Mouse (Mus musculus): Measurements from ENCODE around the gene Rprml. TPM values are rescaled to one million over a fixed set of nuclear protein-coding genes. Genes with fewer than 3 reads are reported as not detected.
"Not testable (repeated sequence)": the region's sequence is repeated elsewhere in the genome, so short reads cannot be mapped to it uniquely, and the experiment has no call there.

The Rprml gene
- polyA plus RNA-seq, 1 experiment from 2014 or later = not detected

DNA sequence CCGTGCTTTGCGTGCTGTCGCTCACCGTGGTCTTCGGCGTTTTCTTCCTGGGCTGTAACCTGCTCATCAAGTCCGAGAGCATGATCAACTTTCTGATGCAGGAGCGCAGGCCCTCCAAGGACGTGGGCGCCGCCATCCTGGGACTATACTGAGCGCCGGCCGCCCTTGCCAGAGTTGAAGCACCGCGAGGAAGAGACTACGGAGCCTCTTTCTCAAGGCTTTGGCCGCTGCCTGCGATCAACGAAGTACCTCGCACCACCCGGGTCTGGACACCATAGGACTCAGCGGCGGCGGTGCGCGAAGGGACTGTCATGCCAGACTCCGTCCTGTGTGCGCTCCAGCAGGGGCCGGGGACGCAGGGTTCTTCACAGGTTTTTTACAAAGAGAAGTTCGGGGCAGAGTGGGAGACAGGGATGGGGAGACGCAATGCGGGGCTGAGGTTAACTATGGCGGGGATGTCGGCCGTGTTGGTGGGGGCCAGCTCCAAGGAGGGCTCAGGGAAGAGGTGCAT lies 668 bp downstream of the Rprml start:
- 7% methylated on average over 31 of the region's 37 CpGs for WGBS (ENCODE audit: missing documents)
- Histone ChIP-seq H3K4me3 (ENCODE audit: inconsistent target) (no peak overlapping the region), H3K79me2 (ENCODE audit: inconsistent target) (no peaks in the 10 kb centered on the region), H3K36me3 (ENCODE audit: inconsistent target) (no peaks in the 10 kb centered on the region), H3K27ac (no peak overlapping the region)

DNA sequence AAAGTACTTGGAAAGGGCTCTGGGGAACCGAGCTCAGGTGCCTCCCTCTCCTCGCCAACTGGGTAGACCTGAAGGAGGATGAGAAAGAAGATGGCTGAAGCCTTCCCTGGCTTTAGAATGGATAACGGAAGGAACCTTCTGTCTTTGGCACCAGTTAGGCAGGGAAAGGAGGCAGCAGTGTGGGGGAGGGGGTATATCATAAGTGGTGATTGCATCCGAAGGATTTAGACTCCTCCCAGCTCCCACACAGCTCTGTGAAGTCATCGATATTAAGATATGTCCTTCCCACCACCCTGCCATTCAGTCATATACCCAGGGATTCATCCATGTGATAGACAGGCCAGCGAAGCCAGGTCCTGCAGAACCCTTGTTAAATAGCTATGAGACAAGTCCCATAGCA lies 2.1 kb downstream of the Rprml start:
- 84% methylated on average over 6 of the region's 6 CpGs for WGBS (ENCODE audit: missing documents)
- no peaks in the 10 kb centered on the region for H3K79me2 ChIP-seq (ENCODE audit: inconsistent target)
- no peak overlapping the region for H3K27ac ChIP-seq
- H3K36me3 ChIP-seq (ENCODE audit: inconsistent target) = no peaks in the 10 kb centered on the region
- no peak overlapping the region for H3K4me3 ChIP-seq (ENCODE audit: inconsistent target)

DNA sequence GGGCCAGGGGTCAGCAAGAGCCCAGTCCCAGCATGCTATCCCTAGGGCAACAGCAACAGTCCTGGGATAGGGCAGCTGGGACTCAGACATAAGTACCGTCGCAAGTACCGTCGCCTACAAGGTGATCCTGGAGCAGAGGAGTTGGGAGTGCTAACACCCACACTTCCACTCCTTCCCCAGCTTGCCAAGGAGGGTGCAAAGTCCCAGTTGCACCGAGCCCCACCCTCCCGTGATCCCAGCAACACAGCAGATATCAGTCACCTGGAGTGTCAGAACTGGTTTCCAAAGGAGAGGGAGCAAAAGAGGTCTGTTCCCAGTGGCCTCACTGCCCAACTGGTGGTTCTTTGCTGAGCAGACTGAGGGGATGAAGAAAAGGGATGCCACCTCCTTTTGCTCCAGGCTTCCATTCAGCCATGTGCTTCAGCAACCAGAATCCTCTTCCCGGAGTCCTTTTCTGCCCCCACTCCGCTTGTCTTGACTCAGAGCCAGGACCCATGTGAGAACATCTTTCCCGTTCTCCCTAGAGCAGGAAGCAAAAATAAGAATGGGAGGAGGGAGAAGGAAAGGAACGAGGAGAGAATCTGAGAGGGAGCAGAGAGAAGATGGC lies 4.1 kb downstream of the Rprml start:
- 67% methylated on average over 10 of the region's 10 CpGs for WGBS (ENCODE audit: missing documents)
- no peak overlapping the region for H3K27ac ChIP-seq
- no peaks in the 10 kb centered on the region for H3K36me3 ChIP-seq (ENCODE audit: inconsistent target)
- no peaks in the 10 kb centered on the region for H3K79me2 ChIP-seq (ENCODE audit: inconsistent target)
- H3K4me3 ChIP-seq (ENCODE audit: inconsistent target) = no peak overlapping the region

DNA sequence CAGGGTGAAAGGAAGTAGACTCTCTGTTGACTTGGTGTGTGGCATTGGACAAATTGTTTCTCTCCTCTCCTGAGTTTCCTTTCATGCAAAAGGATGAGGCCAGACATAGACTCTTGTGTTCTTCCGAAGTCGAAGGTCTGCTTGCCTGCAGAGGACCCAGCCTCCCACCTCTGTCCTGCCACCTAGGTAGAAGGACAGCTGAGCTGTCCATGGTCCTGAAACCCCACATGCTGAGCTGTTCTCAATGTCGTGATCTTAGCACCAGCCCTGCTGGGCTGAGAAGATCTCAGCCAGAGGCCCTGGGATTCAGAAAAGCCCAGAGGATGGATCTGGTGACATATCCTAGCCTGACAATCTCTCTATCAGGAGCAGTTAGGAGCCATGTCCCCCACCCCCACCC lies 7.2 kb downstream of the Rprml start:
- no peaks in the 10 kb centered on the region for H3K79me2 ChIP-seq (ENCODE audit: inconsistent target)
- no peaks in the 10 kb centered on the region for H3K36me3 ChIP-seq (ENCODE audit: inconsistent target)
- 13% methylated on average over 3 of the region's 3 CpGs for WGBS (ENCODE audit: missing documents)
- H3K27ac ChIP-seq = no peak overlapping the region
- H3K4me3 ChIP-seq (ENCODE audit: inconsistent target) = no peak overlapping the region

DNA sequence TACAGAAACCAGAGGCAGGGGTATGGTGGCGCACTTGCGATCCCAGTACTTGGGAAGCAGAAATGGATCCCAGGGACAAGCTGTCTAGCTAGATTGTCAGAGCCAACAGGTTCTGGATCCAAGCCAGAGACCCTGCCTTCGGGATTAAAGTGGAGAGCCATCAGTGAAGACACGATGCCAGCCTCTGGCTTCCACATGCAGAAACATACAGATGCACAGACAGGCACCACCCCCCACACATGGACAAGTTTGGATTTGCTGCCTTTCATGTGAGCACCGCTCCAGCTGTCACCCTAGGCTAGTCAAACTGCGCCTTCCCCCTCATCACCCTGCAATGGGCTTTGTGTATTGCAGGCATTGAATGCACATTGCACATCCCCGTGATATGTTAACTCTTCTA lies 8.8 kb downstream of the Rprml start:
- no peak overlapping the region for H3K4me3 ChIP-seq (ENCODE audit: inconsistent target)
- no peaks in the 10 kb centered on the region for H3K79me2 ChIP-seq (ENCODE audit: inconsistent target)
- 93% methylated on average over 7 of the region's 7 CpGs for WGBS (ENCODE audit: missing documents)
- H3K27ac ChIP-seq = no peak overlapping the region
- H3K36me3 ChIP-seq (ENCODE audit: inconsistent target) = no peaks in the 10 kb centered on the region

DNA sequence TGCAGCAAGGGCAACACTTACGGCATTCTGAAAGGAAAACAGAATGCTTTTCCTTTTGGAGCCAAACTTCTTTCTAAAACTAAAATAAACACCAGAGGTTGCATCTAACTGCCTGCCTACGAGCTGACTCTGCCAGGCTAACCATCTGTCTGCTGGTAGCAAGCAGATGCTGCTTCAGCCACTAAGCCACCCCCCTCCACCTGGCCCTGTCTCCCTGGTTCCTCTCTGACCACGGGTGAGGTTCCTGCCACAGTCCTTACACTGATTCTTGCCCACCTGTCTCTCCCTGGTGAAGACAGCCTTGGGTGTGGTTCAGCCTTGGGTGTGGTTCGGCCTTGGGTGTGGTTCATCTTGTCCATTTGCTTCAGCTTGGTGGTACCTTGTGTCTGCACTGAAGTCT lies 12.5 kb downstream of the Rprml start:
- H3K36me3 ChIP-seq (ENCODE audit: inconsistent target) = no peaks in the 10 kb centered on the region
- no peak overlapping the region for H3K27ac ChIP-seq
- H3K79me2 ChIP-seq (ENCODE audit: inconsistent target) = no peaks in the 10 kb centered on the region
- 54% methylated on average over 3 of the region's 4 CpGs for WGBS (ENCODE audit: missing documents)
- H3K4me3 ChIP-seq (ENCODE audit: inconsistent target) = no peak overlapping the region

DNA sequence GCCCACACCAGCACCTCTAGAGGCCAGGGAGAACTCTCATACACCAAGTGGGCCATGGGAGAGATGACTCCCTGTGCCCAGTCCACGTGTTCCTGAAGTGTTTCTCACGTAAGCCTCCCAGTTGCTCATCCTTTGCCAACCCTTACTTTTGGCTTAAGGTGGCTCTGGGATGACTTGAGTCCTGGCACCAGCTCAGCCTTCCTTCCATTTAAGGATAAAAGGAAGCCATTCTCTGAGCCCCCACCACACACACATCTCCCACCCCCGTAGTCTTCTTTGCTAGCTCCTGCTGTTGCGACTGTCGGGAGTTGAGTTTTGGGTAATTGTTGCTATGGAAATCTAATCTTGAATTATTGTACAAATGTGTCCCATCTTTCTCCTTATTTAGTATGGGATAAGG lies 13.2 kb downstream of the Rprml start:
- H3K4me3 ChIP-seq (ENCODE audit: inconsistent target) = no peak overlapping the region
- no peak overlapping the region for H3K27ac ChIP-seq
- no peaks in the 10 kb centered on the region for H3K79me2 ChIP-seq (ENCODE audit: inconsistent target)
- 85% methylated on average over 4 of the region's 5 CpGs for WGBS (ENCODE audit: missing documents)
- no peaks in the 10 kb centered on the region for H3K36me3 ChIP-seq (ENCODE audit: inconsistent target)

DNA sequence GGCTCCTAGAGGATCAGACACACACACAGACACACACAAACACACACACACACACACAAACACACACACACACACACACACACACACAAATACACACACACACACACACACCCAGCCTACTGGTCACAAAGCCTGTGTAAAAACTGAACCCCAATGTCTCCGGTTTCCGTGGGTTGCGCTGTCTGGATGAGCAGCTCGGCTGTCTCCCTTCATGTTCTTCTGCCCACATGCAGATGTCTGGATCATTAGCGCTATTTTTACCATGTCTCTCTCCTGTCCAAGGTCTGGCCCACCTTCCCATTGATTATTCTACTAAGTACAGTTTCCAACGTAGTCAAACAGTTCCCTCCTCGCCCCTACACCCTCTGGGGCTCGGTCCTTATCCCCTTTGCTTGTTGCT lies 13.7 kb downstream of the Rprml start:
- Histone ChIP-seq H3K79me2 (ENCODE audit: inconsistent target) (no peaks in the 10 kb centered on the region), H3K36me3 (ENCODE audit: inconsistent target) (no peaks in the 10 kb centered on the region), H3K4me3 (ENCODE audit: inconsistent target) (no peak overlapping the region), H3K27ac (no peak overlapping the region)
- WGBS (ENCODE audit: missing documents) = 89% methylated on average over 8 of the region's 8 CpGs

DNA sequence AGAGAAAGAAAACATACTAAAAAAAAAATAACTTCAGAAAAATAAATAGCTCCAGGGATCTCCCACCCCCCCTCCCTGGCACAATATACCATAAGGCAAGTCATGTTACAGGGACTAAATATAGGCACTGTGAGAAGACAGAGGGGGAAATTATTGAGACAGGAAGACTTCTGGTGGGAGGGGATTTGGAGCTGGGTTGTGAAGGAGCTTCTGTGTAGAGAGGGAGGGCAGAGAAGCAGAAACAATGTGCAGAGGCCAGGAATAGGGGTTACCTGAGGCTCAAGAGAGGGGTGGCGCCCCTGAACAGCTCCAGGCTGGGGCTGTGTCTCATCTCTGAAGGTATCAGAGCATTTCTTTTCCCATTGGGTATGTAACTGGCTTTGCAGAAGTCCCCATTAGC lies 16.3 kb downstream of the Rprml start:
- H3K79me2 ChIP-seq (ENCODE audit: inconsistent target) = no peaks in the 10 kb centered on the region
- no peak overlapping the region for H3K27ac ChIP-seq
- 46% methylated on average over 1 of the region's 1 CpGs for WGBS (ENCODE audit: missing documents)
- H3K4me3 ChIP-seq (ENCODE audit: inconsistent target) = no peak overlapping the region
- no peaks in the 10 kb centered on the region for H3K36me3 ChIP-seq (ENCODE audit: inconsistent target)

DNA sequence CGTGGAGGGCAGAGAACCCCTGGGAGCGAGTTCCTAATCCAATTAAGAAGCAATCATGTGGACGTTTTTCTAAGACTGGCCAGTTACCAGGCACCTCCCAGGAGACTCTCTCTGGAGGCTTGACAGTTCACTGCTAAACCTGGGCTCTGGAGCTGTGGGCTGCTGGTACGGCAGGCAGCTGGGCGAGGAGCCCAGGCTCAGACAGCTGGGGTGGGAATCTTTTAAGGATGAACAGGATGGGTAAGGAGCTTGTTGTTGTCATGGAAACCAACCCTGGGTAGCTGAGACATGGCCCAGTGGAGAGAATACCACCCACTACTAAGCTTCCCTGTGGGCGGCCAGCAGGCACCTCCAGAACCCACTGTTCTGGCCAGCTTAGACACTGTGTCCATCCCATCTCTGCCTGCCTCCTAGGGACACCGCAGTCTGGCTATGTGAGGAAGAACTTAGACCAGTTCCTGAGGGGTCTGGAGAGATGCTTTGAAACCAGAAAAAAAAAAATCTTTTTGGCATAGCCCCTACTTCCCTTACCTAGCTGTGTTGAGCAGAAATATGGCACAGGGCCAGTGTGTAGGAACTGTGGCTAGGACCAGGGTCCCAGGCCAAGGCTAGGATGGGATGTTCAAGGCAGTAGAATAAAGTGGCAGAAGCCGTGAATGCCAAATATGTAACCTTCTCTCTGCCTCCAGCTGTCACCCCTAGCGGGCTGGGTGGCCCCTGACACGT lies 17.0 kb downstream of the Rprml start:
- no peaks in the 10 kb centered on the region for H3K36me3 ChIP-seq (ENCODE audit: inconsistent target)
- H3K79me2 ChIP-seq (ENCODE audit: inconsistent target) = no peaks in the 10 kb centered on the region
- no peak overlapping the region for H3K4me3 ChIP-seq (ENCODE audit: inconsistent target)
- 53% methylated on average over 10 of the region's 10 CpGs for WGBS (ENCODE audit: missing documents)
- H3K27ac ChIP-seq = no peak overlapping the region

DNA sequence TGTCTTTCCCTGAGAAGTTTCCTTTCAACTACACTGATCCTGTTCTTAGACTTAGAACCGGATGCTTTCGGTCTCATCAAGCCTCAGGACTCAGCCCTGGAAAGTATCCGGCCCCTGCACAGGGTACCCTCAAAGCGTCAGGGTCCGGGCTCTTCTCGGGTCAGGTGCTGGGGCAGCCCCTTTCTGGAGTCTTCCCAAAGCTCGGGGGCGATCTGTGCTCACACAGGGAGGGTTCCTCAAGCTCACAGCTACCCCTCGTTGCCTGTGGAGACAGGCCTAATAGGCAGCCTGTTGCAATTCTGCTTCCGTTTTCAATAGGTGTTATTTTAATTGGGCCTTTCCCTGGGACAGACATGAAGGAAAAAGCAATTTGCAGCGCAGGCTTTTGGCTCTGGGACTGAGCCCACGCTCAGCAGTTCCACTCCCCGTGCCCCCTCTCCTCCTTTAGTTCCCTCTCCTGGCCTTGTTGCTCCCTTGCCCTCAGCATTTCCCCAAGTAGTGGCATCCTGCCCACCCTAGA lies 17.6 kb downstream of the Rprml start:
- H3K4me3 ChIP-seq (ENCODE audit: inconsistent target) = no peak overlapping the region
- no peaks in the 10 kb centered on the region for H3K36me3 ChIP-seq (ENCODE audit: inconsistent target)
- no peaks in the 10 kb centered on the region for H3K79me2 ChIP-seq (ENCODE audit: inconsistent target)
- no peak overlapping the region for H3K27ac ChIP-seq
- WGBS (ENCODE audit: missing documents) = 72% methylated on average over 13 of the region's 13 CpGs

DNA sequence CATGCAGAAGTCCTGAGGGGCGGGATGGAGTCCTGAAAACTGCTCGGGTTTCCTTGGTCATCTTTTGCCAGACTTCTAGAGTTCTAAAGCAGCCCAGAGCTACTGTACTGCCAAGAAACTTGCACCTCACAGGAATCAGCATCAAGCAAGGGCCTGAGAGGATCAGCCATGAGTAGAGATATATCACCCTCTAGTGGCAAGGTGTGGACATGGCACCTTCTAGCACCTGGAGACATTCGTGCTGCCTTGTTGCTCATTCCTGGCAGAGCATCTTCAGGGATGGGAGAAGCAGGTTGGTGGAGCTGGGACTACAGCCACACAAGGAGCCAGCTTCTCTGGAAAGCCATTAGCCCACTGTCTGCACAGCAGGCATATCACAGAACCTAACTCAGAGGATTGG lies 26.2 kb downstream of the Rprml start:
- no peak overlapping the region for H3K27ac ChIP-seq
- H3K36me3 ChIP-seq (ENCODE audit: inconsistent target) = peaks cover 38% of the 10 kb centered on the region
- no peak overlapping the region for H3K4me3 ChIP-seq (ENCODE audit: inconsistent target)
- 61% methylated on average over 3 of the region's 3 CpGs for WGBS (ENCODE audit: missing documents)
- H3K79me2 ChIP-seq (ENCODE audit: inconsistent target) = no peaks in the 10 kb centered on the region

DNA sequence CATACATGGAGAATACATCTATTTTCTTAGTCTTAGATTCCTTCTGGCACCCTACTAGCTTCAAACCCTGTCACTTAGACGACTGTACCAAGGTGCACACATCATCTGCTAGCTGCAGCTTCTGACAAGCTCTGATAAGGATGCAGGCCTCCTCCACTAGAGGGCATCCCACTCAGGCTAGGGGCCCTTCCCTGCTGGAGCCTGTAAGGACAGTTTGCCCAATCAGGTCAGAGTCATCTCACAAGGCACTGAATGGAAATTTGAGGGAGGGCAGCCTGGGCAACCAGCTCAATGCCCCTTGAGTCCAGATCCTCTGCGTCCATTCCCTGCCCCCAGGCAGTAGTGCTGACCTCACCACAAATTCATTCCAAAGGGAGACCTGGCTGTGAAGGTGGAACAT lies 27.7 kb downstream of the Rprml start:
- 33% methylated on average over 1 of the region's 2 CpGs for WGBS (ENCODE audit: missing documents)
- not testable (repeated sequence) for H3K27ac ChIP-seq; H3K79me2 ChIP-seq (ENCODE audit: inconsistent target); H3K4me3 ChIP-seq (ENCODE audit: inconsistent target)
- peaks cover 53% of the 10 kb centered on the region for H3K36me3 ChIP-seq (ENCODE audit: inconsistent target)

DNA sequence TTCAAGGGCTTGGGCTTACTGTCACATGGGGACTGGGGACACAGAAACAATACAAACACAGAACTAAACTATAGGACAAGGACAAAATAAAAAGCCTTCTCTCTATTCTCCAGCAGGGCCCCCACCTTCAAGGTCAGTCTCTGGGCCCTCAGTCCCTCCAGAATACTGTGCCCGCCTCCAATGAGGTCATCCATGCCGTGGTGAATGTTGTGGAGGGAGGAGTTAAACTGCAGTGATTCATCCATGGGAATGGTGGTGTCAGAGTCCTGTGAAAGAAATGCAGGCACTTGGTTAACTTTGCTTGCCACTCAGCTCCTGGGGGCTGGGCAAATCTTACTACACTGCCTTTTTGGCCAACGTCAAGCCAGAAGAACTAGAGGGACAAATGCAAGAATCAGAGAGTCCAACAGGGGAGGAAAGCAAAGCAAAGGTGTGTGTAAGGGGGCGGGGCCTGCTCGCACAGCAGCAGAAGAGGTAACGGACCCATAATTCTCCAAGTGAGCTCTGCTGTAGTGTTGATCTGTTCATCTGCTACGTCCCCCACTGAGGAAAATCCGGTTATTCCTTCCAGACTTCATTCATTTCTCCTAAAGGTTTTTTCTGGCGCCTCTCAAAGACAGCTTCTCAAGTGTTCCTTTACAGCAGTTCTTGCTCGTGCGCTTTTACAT lies 34.4 kb downstream of the Rprml start:
- Histone ChIP-seq H3K79me2 (ENCODE audit: inconsistent target) (peaks cover 23% of the 10 kb centered on the region; the same call in 1 of the 2 replicates), H3K27ac (peak overlapping the region; percentile 73), H3K4me3 (ENCODE audit: inconsistent target) (no peak overlapping the region), H3K36me3 (ENCODE audit: inconsistent target) (peaks cover 69% of the 10 kb centered on the region)
- 87% methylated on average over 11 of the region's 11 CpGs for WGBS (ENCODE audit: missing documents)

DNA sequence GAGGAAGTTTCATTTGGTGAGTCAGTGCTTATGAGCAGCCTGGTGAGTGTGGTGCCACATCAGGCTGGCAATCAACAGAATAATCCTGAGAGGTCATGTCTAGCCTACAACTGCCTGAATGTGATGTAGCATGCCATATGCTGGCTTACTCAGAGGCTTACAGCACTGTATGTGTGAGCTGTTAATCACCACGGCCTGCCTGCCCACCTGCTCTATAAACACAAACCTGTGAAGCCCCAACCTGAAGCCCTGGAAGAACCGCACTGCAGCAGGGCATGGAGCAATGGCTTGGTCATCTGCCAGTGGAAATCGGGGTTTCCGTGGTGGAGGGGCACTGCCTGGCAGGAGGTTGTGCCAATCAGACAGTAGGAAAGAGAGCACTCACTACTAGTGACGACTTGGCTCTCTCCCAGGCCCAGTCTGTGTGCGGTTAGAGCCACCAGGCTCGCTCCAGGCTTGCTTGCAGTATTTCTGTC lies 35.9 kb downstream of the Rprml start:
- 9% methylated on average over 7 of the region's 7 CpGs for WGBS (ENCODE audit: missing documents)
- peaks cover 38% of the 10 kb centered on the region for H3K79me2 ChIP-seq (ENCODE audit: inconsistent target)
- H3K27ac ChIP-seq = peak overlapping the region; percentile 73
- no peak overlapping the region for H3K4me3 ChIP-seq (ENCODE audit: inconsistent target)
- H3K36me3 ChIP-seq (ENCODE audit: inconsistent target) = peaks cover 54% of the 10 kb centered on the region

All from macrophage (primary cell).